Mouse (Mus musculus) liver, postnatal 0 days (tissue): ENCODE data around the gene Krt25.

Experiments used
- CTCF ChIP-seq: sonication (generic); IDR thresholded peaks from 2 replicates; pipeline ENCODE4 v1.5.1; 2016; ENCODE audit warnings: antibody characterized with exemption, low read depth
- EP300 ChIP-seq: IDR thresholded peaks from 2 replicates; pipeline ENCODE4 v1.6.1; 2016; ENCODE audit warnings: antibody characterized with exemption, low read depth, mild to moderate bottlenecking

DNA sequence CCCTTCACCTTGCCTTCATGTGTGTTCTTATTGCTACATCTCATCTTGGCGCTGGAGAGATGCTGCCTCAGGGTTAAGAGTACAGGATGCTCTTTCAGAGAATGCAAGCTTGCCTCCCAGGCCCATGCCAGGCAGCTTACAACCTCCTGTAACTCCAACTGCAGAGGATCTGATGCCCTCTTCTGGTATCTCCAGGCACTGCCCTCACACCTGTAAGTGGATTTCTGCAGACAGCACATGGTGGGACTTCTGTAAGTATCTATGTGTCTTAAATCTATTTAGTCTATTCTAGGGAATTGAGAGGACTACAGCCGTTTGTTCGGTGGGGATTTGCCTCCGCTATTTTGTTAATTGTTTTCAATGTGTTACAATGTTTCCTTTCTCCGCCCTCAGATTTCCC lies 29.9 kb downstream of the Krt25 start:
- TF ChIP-seq CTCF = peak; percentile 76
- no peak for TF ChIP-seq EP300
